Mouse (Mus musculus): ENCODE data around the gene 4930438A08Rik. TPM values are rescaled to one million over a fixed set of nuclear protein-coding genes. Genes with fewer than 3 reads are reported as not detected.
A peak's percentile ranks its signal among the peaks of the same experiment; 100 is the strongest.
"Not testable (repeated sequence)": the region's sequence is repeated elsewhere in the genome, so short reads cannot be mapped to it uniquely, and the experiment has no call there.

4930438A08Rik gene
- polyA plus RNA-seq, 1 experiment from 2014 or later, result 0.16 TPM

DNA sequence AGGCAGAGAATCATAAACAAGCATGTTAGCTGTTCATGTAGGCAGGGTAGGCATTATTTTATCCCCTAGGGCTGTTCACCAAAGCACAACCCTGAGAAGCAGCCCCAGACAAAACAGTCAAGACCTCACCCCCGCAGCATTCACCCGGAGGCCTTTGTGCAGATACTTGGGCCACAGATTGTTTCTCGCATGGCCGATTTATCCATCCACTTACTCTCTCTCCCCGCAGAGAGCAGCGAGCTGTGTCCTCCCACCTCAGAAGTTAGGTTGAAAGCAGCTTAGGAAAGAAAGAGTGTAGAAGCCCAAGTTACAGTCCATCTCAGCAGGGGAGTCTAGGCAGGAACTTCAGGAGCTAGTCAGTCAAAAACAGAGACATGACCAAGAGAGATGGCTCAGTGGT is 22.8 kb downstream of the 4930438A08Rik start:
- ATAC-seq (no peak), DNase-seq (ENCODE audit: low spot score) (no peak)
- Histone ChIP-seq H3K9me3 (ENCODE audit: low read length) (no peaks in the 10 kb centered on the region), H3K4me2 (replicated peaks; ENCODE audit: low read depth, low read length) (no peak overlapping the region), H3K27ac (ENCODE audit: low read length) (no peak overlapping the region), H3K36me3 (ENCODE audit: insufficient read depth, low read length) (no peaks in the 10 kb centered on the region), H3K4me1 (ENCODE audit: insufficient read depth, low read depth, low read length) (no peaks in the 10 kb centered on the region; the same call in 1 of the 2 replicates), H3K27me3 (replicated peaks; ENCODE audit: insufficient read depth, low read length) (no peaks in the 10 kb centered on the region), H3K4me3 (ENCODE audit: low read depth, low read length) (no peak overlapping the region), H3K9ac (replicated peaks; ENCODE audit: low read depth) (no peak overlapping the region)
- TF ChIP-seq EP300 (IDR thresholded peaks at IDR 0.05) (no peak), CTCF (IDR thresholded peaks at IDR 0.05) (no peak)
- WGBS, result 82% methylated on average over 6 of the region's 6 CpGs

DNA sequence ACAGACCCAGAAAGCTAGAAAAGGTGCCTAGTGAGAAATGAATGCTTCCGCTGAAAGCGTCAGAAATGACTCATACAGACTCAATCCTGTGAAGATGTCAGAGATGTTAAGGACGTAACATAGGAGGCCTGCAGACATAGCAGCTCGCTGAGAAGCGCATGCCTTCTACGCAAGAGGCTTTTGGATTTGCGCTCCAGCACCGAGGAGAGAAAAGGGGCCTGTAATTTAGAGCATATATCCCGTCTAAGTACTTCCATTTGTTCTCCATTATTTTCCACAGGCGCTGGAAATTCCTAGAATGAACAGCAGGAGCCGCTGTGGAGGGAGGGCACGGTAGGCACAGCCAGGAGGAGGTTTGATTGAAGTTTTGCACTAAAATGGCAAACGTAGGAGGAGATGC is 26.5 kb downstream of the 4930438A08Rik start:
- Histone ChIP-seq H3K4me1 (ENCODE audit: insufficient read depth, low read depth, low read length) (no peaks in the 10 kb centered on the region; the same call in 1 of the 2 replicates), H3K9me3 (ENCODE audit: low read length) (no peaks in the 10 kb centered on the region), H3K27me3 (replicated peaks; ENCODE audit: insufficient read depth, low read length) (no peaks in the 10 kb centered on the region), H3K9ac (replicated peaks; ENCODE audit: low read depth) (no peak overlapping the region), H3K4me2 (replicated peaks; ENCODE audit: low read depth, low read length) (peak overlapping the region; percentile 55), H3K4me3 (ENCODE audit: low read depth, low read length) (peak overlapping the region; percentile 41; the same call in 1 of the 2 replicates), H3K27ac (ENCODE audit: low read length) (no peak overlapping the region), H3K36me3 (ENCODE audit: insufficient read depth, low read length) (no peaks in the 10 kb centered on the region)
- ATAC-seq (0 out of 2 replicates have a peak, but pooled peaks have one; percentile 4), DNase-seq (ENCODE audit: low spot score) (peak; percentile 68)
- 11% methylated on average over 13 of the region's 13 CpGs for WGBS
- TF ChIP-seq EP300 (IDR thresholded peaks at IDR 0.05) (no peak), CTCF (IDR thresholded peaks at IDR 0.05) (peak; percentile 78)

DNA sequence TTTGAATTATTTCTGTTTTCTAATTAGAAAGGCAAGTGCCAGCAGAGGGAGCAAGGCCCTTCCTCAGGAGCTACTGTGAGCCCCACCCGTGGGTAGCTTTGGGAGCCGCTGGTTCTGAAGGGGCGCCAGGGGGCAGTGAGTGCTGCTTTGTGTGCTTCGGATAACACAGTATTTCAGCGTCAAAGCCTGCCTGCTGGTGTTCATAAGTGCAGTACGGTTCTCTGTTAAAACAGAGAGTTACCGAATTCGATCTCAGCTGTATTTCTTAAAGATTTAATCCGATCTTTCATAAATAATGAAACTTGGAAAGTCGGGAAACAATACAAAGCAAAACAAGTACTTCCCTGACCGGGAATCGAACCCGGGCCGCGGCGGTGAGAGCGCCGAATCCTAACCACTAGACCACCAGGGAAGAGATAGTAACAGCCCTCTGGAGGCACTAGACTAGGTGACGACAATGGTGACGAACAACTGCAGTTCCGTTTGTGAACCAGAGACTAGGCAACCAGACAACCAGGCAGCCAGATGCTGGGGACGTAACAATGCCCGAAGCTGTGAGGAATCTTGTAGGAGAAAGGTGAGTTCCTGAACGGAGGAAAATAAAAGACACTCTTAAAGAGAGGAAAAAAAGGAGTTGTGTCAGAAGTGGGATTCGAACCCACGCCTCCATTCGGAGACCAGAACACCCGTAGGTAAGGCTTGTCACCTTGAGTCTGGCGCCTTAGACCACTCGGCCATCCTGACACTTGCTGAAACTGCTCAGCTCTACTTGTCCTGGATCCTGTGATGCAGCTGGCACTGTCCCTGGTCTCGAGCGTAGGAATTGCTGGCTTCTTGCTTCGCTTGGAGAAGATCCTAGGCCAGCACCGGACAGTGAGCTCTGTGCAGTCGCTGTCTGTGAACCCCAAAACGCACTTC is 27.5 kb downstream of the 4930438A08Rik start:
- TF ChIP-seq CTCF (IDR thresholded peaks at IDR 0.05) (peak; percentile 95), EP300 (IDR thresholded peaks at IDR 0.05) (peak; percentile 36; the same call in 1 of the 2 replicates)
- Histone ChIP-seq H3K4me2 (replicated peaks; ENCODE audit: low read depth, low read length) (peak overlapping the region; percentile 55), H3K36me3 (ENCODE audit: insufficient read depth, low read length) (no peaks in the 10 kb centered on the region), H3K9me3 (ENCODE audit: low read length) (no peaks in the 10 kb centered on the region), H3K4me1 (ENCODE audit: insufficient read depth, low read depth, low read length) (peaks cover 2% of the 10 kb centered on the region), H3K27ac (ENCODE audit: low read length) (peak overlapping the region; percentile 76), H3K27me3 (replicated peaks; ENCODE audit: insufficient read depth, low read length) (no peaks in the 10 kb centered on the region), H3K9ac (replicated peaks; ENCODE audit: low read depth) (peak overlapping the region; percentile 50), H3K4me3 (ENCODE audit: low read depth, low read length) (peak overlapping the region; percentile 41)
- under 1% methylated on average over 36 of the region's 36 CpGs for WGBS
- DNase-seq (ENCODE audit: low spot score), result peak; percentile 97
- peak; percentile 93 for ATAC-seq

- TF ChIP-seq EP300 (IDR thresholded peaks at IDR 0.05) (no peak), CTCF (IDR thresholded peaks at IDR 0.05) (no peak)
- DNase-seq (ENCODE audit: low spot score) (no peak), ATAC-seq (peak; percentile 21)
- peak overlapping the region; percentile 41 for H3K4me3 ChIP-seq (ENCODE audit: low read depth, low read length)
- WGBS, result under 1% methylated on average over 26 of the region's 26 CpGs
- no peaks in the 10 kb centered on the region for H3K27me3 ChIP-seq (replicated peaks; ENCODE audit: insufficient read depth, low read length)
- peak overlapping the region; percentile 50 for H3K9ac ChIP-seq (replicated peaks; ENCODE audit: low read depth)
- peak overlapping the region; percentile 55 for H3K4me2 ChIP-seq (replicated peaks; ENCODE audit: low read depth, low read length)
- H3K36me3 ChIP-seq (ENCODE audit: insufficient read depth, low read length), result no peaks in the 10 kb centered on the region
- H3K9me3 ChIP-seq (ENCODE audit: low read length), result no peaks in the 10 kb centered on the region
- peak overlapping the region; percentile 76 for H3K27ac ChIP-seq (ENCODE audit: low read length)
- peaks cover 10% of the 10 kb centered on the region for H3K4me1 ChIP-seq (ENCODE audit: insufficient read depth, low read depth, low read length)
Measured at GRCm38 (mm10) chr11:58302774-58303445, 28.3 kb downstream of the 4930438A08Rik start.

DNA sequence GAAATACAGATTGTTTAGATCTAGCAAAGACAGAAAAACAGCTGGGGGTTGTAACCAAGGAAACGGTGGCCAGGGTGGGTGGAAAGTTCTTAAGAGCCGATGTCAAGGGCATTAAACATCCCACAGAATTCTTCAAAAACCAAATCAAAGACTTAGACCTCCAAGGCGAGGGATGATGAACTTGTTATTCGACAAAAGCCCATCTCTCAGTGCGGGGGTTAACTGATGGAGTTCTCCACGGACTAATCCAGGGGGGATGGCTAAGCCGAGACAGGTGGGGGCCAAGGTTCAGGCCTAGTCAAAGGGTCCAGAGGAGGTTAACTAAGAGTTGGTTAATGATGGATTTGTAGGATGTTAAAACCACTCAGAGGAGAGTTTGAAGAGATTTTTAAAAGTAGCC is 29.0 kb downstream of the 4930438A08Rik start:
- TF ChIP-seq EP300 (IDR thresholded peaks at IDR 0.05) (no peak), CTCF (IDR thresholded peaks at IDR 0.05) (no peak)
- H3K4me3 ChIP-seq (ENCODE audit: low read depth, low read length), result no peak overlapping the region
- no peak overlapping the region for H3K9ac ChIP-seq (replicated peaks; ENCODE audit: low read depth)
- WGBS, result 21% methylated on average over 7 of the region's 7 CpGs
- ATAC-seq (no peak), DNase-seq (ENCODE audit: low spot score) (no peak)
- no peaks in the 10 kb centered on the region for H3K27me3 ChIP-seq (replicated peaks; ENCODE audit: insufficient read depth, low read length)
- H3K36me3 ChIP-seq (ENCODE audit: insufficient read depth, low read length), result no peaks in the 10 kb centered on the region
- H3K9me3 ChIP-seq (ENCODE audit: low read length), result no peaks in the 10 kb centered on the region
- no peak overlapping the region for H3K27ac ChIP-seq (ENCODE audit: low read length)
- H3K4me2 ChIP-seq (replicated peaks; ENCODE audit: low read depth, low read length), result no peak overlapping the region
- H3K4me1 ChIP-seq (ENCODE audit: insufficient read depth, low read depth, low read length), result peaks cover 10% of the 10 kb centered on the region

- H3K4me2 ChIP-seq (replicated peaks; ENCODE audit: low read depth, low read length); H3K4me3 ChIP-seq (ENCODE audit: low read depth, low read length); DNase-seq (ENCODE audit: low spot score); H3K9ac ChIP-seq (replicated peaks; ENCODE audit: low read depth); ATAC-seq; H3K27me3 ChIP-seq (replicated peaks; ENCODE audit: insufficient read depth, low read length); H3K27ac ChIP-seq (ENCODE audit: low read length); H3K9me3 ChIP-seq (ENCODE audit: low read length); H3K36me3 ChIP-seq (ENCODE audit: insufficient read depth, low read length): not testable (repeated sequence)
- 95% methylated on average over 8 of the region's 8 CpGs for WGBS
- peaks cover 10% of the 10 kb centered on the region for H3K4me1 ChIP-seq (ENCODE audit: insufficient read depth, low read depth, low read length)
Measured at GRCm38 (mm10) chr11:58305299-58305698, 30.7 kb downstream of the 4930438A08Rik start.
